26 mouse cellular contexts compared by ENCODE assay signal in the genomic region with DNA sequence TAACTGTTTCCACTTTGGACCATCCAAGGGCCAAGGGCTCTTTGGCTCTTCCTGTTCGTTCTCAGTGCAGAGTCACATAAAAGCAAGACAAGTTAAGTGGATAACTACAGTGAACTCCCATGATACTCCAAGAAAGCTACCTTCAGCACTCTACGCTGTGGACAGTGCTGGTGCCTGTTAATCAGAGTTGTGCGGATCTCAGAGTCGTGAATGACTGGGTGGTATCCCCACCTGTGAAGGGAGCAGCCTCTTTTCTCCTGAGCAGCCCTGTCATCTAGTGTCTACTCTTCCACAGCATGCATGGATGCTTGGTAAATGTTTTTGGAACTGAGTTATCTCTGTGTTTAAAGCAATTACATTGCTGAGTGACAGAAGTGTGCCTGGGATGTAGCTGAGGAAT.
"Had no signal": no experiment of that assay in that cellular context is flagged by ENCODE, and none has a peak within 500 bp of the region (broad histone marks: within the 10 kb centered on the region; RNA-seq: fewer than 3 reads in every experiment).

No protein-coding gene starts in this region.

- H3K36me3 ChIP-seq: heart, embryonic 13.5 days; hindbrain, embryonic 10.5 days; hindbrain, embryonic 12.5 days; intestine, embryonic 15.5 days; limb, embryonic 10.5 days; limb, embryonic 12.5 days; liver, embryonic 13.5 days had no signal

- H3K9me3 ChIP-seq: heart, embryonic 13.5 days; hindbrain, embryonic 10.5 days; hindbrain, embryonic 12.5 days; intestine, embryonic 15.5 days; limb, embryonic 10.5 days; limb, embryonic 12.5 days; liver, embryonic 13.5 days had no signal

- H3K4me3 ChIP-seq: gastrocnemius, adult 2 months; heart, adult 2 months; heart, embryonic 13.5 days; hindbrain, embryonic 10.5 days; hindbrain, embryonic 12.5 days; intestine, embryonic 15.5 days; layer of hippocampus, adult 2 months; left cerebral cortex, adult 2 months; limb, embryonic 10.5 days; limb, embryonic 12.5 days; liver, embryonic 13.5 days had no signal

- H3K27ac ChIP-seq: gastrocnemius, adult 2 months; heart, adult 2 months; heart, embryonic 13.5 days; hindbrain, embryonic 10.5 days; hindbrain, embryonic 12.5 days; hindbrain, embryonic 14.5 days; intestine, embryonic 15.5 days; layer of hippocampus, adult 2 months; left cerebral cortex, adult 2 months; limb, embryonic 10.5 days; limb, embryonic 12.5 days; liver, embryonic 13.5 days had no signal

- H3K4me1 ChIP-seq: hindbrain, embryonic 10.5 days; hindbrain, embryonic 12.5 days; intestine, embryonic 15.5 days; limb, embryonic 10.5 days; limb, embryonic 12.5 days; liver, embryonic 13.5 days had no signal

- DNase-seq: gastrocnemius, adult 2 months; gastrocnemius, postnatal 10 days; gastrocnemius, postnatal 25 days; heart, adult 2 months; heart, postnatal 10 days; heart, postnatal 4 days; kidney, adult 18-20 months; kidney, adult 8-10 months; kidney, postnatal 14 days; kidney, postnatal 36 days; liver; liver, embryonic 13.5 days had no signal

- H3K4me2 ChIP-seq: heart, embryonic 11.5 days; heart, embryonic 13.5 days; hindbrain, embryonic 12.5 days; hindbrain, embryonic 14.5 days; intestine, embryonic 15.5 days; limb, embryonic 12.5 days; liver, embryonic 11.5 days; liver, embryonic 13.5 days had no signal

- H3K27me3 ChIP-seq: heart, embryonic 13.5 days; hindbrain, embryonic 12.5 days; intestine, embryonic 15.5 days; limb, embryonic 12.5 days; liver, embryonic 13.5 days had no signal

- H3K9ac ChIP-seq: heart, embryonic 13.5 days; hindbrain, embryonic 12.5 days; hindbrain, embryonic 14.5 days; intestine, embryonic 15.5 days; limb, embryonic 12.5 days; liver, embryonic 13.5 days had no signal

- ATAC-seq: hindbrain, embryonic 16.5 days; inflammation-experienced regulatory T-cells, adult 6 months; intestine, embryonic 15.5 days; intestine, postnatal 0 days had no signal
